Mouse (Mus musculus) limb, embryonic 13.5 days (tissue): ENCODE measurements at regions not wholly inside any gene's neighbourhood (a gene's known extent, or its start where the extent isn't known, plus 50 kb on each side); places are given as distances from the start of the nearest gene placed in this dataset.

Source experiments
- ATAC-seq: fragments of 200-750 bp; cut with Nextera tagmentation; 2 replicates; pipeline ENCODE4 v1.8.0; 2017; ENCODE audit warnings: low read depth, moderate number of reproducible peaks, moderate TSS enrichment; ENCODE audit not compliant: low FRiP score
- H3K27ac ChIP-seq: fragments of 300-500 bp; sonication (generic); 2 replicates; pipeline ENCODE4 v1.5.1; 2015; ENCODE audit warnings: inconsistent platforms, mild to moderate bottlenecking, moderate library complexity
- H3K27me3 ChIP-seq: fragments of 300-500 bp; sonication (generic); 2 replicates; pipeline ENCODE4 v1.6.1; 2015; ENCODE audit warnings: mild to moderate bottlenecking, inconsistent platforms
- H3K36me3 ChIP-seq: fragments of 300-500 bp; sonication (generic); 2 replicates; pipeline ENCODE4 v1.6.1; 2015; ENCODE audit warnings: inconsistent platforms, mild to moderate bottlenecking, moderate library complexity
- H3K4me1 ChIP-seq: fragments of 300-500 bp; sonication (generic); 2 replicates; pipeline ENCODE4 v1.6.1; 2015; ENCODE audit warnings: inconsistent platforms
- H3K4me2 ChIP-seq: fragments of 300-500 bp; sonication (generic); replicated peaks from 2 replicates; pipeline ENCODE4 v1.6.1; 2015; ENCODE audit warnings: inconsistent platforms, mild to moderate bottlenecking, moderate library complexity
- H3K4me3 ChIP-seq: fragments of 300-500 bp; sonication (generic); 2 replicates; pipeline ENCODE4 v1.5.1; 2015; ENCODE audit warnings: moderate library complexity, mild to moderate bottlenecking, inconsistent platforms
- H3K9ac ChIP-seq: fragments of 300-500 bp; sonication (generic); 2 replicates; pipeline ENCODE4 v1.6.1; 2015; ENCODE audit warnings: mild to moderate bottlenecking, inconsistent platforms
- H3K9me3 ChIP-seq: fragments of 300-500 bp; sonication (generic); 2 replicates; pipeline ENCODE4 v1.6.1; 2016; ENCODE audit warnings: inconsistent platforms
- WGBS: fragments of 180-500 bp; shearing (Covaris S2); methylation state at CpG from one replicate; pipeline ENCODE4 v1.1.7; 2015; 5-methylcytosine and 5-hydroxymethylcytosine counted together

GRCm38 (mm10) chr3:103465132-103465690, 109.8 kb upstream of the Syt6 start:
- Histone ChIP-seq H3K27ac (no peak overlapping the region), H3K4me2 (no peak overlapping the region), H3K27me3 (no peaks in the 10 kb centered on the region), H3K4me1 (peaks cover 9% of the 10 kb centered on the region), H3K9ac (no peak overlapping the region), H3K9me3 (no peaks in the 10 kb centered on the region), H3K4me3 (no peak overlapping the region), H3K36me3 (no peaks in the 10 kb centered on the region)
- 64% methylated on average over 7 of the region's 7 CpGs for WGBS
- ATAC-seq = no peak

DNA sequence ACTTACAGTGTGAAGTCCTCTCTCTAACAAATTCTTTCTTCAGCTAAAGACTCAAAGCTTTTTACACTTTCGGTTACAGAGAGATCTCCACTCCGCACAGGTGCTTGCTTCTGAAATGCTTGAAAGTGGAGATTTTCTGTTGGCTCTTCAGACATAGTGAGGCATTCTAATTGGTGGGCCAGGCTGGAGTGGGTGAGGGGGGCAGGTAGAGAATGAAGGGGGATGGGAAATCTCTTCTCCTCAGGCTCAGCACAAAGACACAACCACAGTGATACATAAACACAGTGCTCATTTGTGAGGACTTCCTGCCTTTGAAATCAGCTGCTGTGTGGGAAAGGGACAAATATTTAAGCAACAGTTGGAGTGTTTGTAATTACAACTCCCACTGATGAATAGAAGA, 109.1 kb upstream of the Syt6 start:
- Histone ChIP-seq H3K4me1 (peaks cover 13% of the 10 kb centered on the region), H3K27ac (no peak overlapping the region), H3K27me3 (no peaks in the 10 kb centered on the region), H3K9ac (no peak overlapping the region), H3K4me3 (no peak overlapping the region), H3K4me2 (no peak overlapping the region), H3K9me3 (no peaks in the 10 kb centered on the region), H3K36me3 (no peaks in the 10 kb centered on the region)
- no peak for ATAC-seq
- WGBS = 44% methylated on average over 2 of the region's 2 CpGs

- H3K4me1 ChIP-seq = peaks cover 3% of the 10 kb centered on the region; the same call in 1 of the 2 replicates
- no peak; the same call in 1 of the 2 replicates for ATAC-seq
- H3K4me2 ChIP-seq = no peak overlapping the region
- no peak overlapping the region for H3K27ac ChIP-seq
- no peaks in the 10 kb centered on the region for H3K9me3 ChIP-seq
- H3K4me3 ChIP-seq = no peak overlapping the region
- 76% methylated on average over 15 of the region's 15 CpGs for WGBS
- H3K27me3 ChIP-seq = no peaks in the 10 kb centered on the region
- H3K9ac ChIP-seq = no peak overlapping the region
- H3K36me3 ChIP-seq = no peaks in the 10 kb centered on the region
Measured at GRCm38 (mm10) chr3:103470586-103471400, 104.2 kb upstream of the Syt6 start.

DNA sequence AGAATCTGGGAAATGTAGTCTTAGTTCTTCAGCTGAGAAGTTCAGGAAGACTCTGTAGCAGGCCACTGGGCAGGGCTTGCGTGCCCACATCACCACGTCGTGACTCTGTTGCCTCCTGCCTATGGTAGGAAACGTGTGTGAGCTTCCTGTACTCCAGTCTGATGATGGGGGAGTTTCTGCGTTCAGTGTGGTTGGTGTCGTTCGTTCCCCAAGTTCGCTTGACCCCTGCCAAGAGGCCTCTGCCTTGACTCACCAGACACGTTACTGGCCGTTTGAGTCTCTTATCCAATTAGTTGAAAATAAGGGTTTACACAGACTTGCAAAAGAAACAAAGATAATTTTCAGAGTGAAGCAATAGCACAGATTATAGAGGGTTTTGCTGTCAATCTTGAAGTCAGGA, 102.4 kb upstream of the Syt6 start:
- Histone ChIP-seq H3K4me1 (peaks cover 3% of the 10 kb centered on the region; the same call in 1 of the 2 replicates), H3K27ac (no peak overlapping the region), H3K36me3 (no peaks in the 10 kb centered on the region), H3K4me3 (no peak overlapping the region), H3K4me2 (no peak overlapping the region), H3K9me3 (no peaks in the 10 kb centered on the region), H3K27me3 (no peaks in the 10 kb centered on the region), H3K9ac (no peak overlapping the region)
- WGBS = 71% methylated on average over 10 of the region's 10 CpGs
- ATAC-seq = no peak

DNA sequence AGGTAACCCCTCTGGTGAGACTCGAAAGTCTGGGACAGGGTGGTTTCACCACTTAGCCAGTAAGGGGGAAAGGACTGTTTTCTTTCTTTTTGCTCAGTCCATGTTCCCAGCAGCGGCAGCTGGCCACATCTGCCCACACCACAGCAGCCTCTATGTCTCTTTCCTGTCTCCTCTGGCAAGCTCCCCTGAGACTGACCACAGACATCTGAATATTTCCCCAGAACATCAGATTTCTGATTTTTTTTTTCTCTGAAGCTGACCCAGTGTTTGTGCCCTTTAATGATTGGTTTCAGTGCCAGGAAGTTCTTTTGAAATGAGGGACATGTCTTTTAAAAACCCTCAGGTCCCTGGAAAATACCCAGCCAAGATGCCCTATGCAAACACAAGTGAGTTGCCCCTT, 101.7 kb upstream of the Syt6 start:
- no peak overlapping the region for H3K4me3 ChIP-seq
- no peak for ATAC-seq
- no peak overlapping the region for H3K4me2 ChIP-seq
- peaks cover 3% of the 10 kb centered on the region; the same call in 1 of the 2 replicates for H3K4me1 ChIP-seq
- H3K9ac ChIP-seq = no peak overlapping the region
- no peaks in the 10 kb centered on the region for H3K27me3 ChIP-seq
- H3K36me3 ChIP-seq = no peaks in the 10 kb centered on the region
- 69% methylated on average over 2 of the region's 2 CpGs for WGBS
- H3K27ac ChIP-seq = no peak overlapping the region
- no peaks in the 10 kb centered on the region for H3K9me3 ChIP-seq

DNA sequence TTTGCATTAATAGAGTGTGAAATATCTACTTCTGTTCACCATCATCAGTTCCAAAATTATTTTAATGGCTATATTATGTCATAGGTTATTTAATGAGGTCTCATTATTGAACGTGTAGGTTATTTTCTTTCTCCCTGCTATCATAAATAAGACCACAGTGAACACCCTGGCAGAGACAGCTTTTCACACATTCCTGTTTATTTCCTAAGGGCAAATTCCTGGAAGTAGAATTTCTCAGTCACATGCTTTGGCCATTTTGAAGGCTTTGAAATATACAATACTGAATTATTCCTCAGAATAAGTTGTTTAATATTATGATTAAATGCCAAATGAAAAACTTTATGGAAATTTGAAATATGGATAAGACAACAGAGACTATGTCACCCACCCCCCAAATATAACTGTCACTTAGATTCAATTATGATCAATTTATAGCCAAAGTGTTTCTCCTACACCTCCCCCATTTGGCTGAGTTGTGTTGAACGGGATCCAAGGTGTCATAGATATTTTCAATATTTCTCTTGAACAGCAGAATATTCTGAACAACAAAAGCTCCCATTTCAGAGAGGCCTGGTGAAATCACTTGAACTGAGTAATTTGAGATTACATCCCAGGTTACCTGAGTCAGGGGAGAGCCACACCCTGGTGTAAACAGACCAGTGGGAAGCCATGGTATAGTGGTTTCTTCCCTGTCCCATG, 95.0 kb upstream of the Syt6 start:
- Histone ChIP-seq H3K27ac (no peak overlapping the region), H3K4me2 (no peak overlapping the region), H3K36me3 (no peaks in the 10 kb centered on the region), H3K4me3 (no peak overlapping the region), H3K9me3 (no peaks in the 10 kb centered on the region), H3K9ac (no peak overlapping the region), H3K27me3 (no peaks in the 10 kb centered on the region), H3K4me1 (peaks cover 20% of the 10 kb centered on the region)
- 39% methylated on average over 2 of the region's 2 CpGs for WGBS
- ATAC-seq = no peak

DNA sequence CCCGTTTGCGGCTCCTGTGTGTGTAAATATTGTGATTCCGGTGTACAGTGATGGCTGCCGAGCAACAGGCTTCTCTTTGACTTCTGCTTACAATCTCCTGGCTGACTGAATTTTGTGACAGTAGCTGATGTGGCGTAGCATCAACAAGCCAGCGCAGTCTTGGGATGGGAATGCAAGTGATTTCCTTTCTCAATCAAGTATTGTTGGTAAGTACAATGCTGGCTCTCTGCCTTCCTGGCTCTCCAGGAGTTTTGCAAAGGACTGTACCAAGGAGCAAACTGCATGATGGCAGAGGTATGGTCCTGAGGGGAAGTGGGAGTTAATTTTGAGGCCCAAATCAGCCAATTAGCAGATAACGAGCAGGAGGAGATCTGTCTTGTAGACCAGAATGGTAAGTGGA, 94.4 kb upstream of the Syt6 start:
- Histone ChIP-seq H3K27me3 (no peaks in the 10 kb centered on the region), H3K9me3 (no peaks in the 10 kb centered on the region), H3K4me2 (no peak overlapping the region), H3K36me3 (no peaks in the 10 kb centered on the region), H3K4me3 (no peak overlapping the region), H3K9ac (no peak overlapping the region), H3K4me1 (peaks cover 27% of the 10 kb centered on the region), H3K27ac (no peak overlapping the region)
- no peak for ATAC-seq
- WGBS = 89% methylated on average over 7 of the region's 7 CpGs

- no peaks in the 10 kb centered on the region for H3K9me3 ChIP-seq
- peaks cover 33% of the 10 kb centered on the region for H3K4me1 ChIP-seq
- no peak overlapping the region for H3K9ac ChIP-seq
- H3K27me3 ChIP-seq = no peaks in the 10 kb centered on the region
- ATAC-seq = no peak
- no peaks in the 10 kb centered on the region for H3K36me3 ChIP-seq
- no peak overlapping the region for H3K4me3 ChIP-seq
- WGBS = 91% methylated on average over 2 of the region's 2 CpGs
- no peak overlapping the region for H3K4me2 ChIP-seq
- H3K27ac ChIP-seq = no peak overlapping the region
Measured at GRCm38 (mm10) chr3:103483316-103483715, 91.7 kb upstream of the Syt6 start.

- Histone ChIP-seq H3K9ac (no peak overlapping the region), H3K4me3 (no peak overlapping the region), H3K9me3 (no peaks in the 10 kb centered on the region), H3K27me3 (no peaks in the 10 kb centered on the region), H3K4me2 (no peak overlapping the region), H3K27ac (no peak overlapping the region), H3K4me1 (peaks cover 33% of the 10 kb centered on the region), H3K36me3 (no peaks in the 10 kb centered on the region)
- no peak for ATAC-seq
- 76% methylated on average over 3 of the region's 3 CpGs for WGBS
Measured at GRCm38 (mm10) chr3:103483762-103484161, 91.3 kb upstream of the Syt6 start.

GRCm38 (mm10) chr3:103489786-103490185, 85.2 kb upstream of the Syt6 start:
- Histone ChIP-seq H3K27ac (no peak overlapping the region), H3K4me3 (no peak overlapping the region), H3K4me1 (peaks cover 23% of the 10 kb centered on the region), H3K9me3 (no peaks in the 10 kb centered on the region), H3K4me2 (no peak overlapping the region), H3K27me3 (no peaks in the 10 kb centered on the region), H3K9ac (no peak overlapping the region), H3K36me3 (no peaks in the 10 kb centered on the region)
- WGBS = 83% methylated on average over 4 of the region's 4 CpGs
- no peak for ATAC-seq

- 87% methylated on average over 4 of the region's 4 CpGs for WGBS
- Histone ChIP-seq H3K27ac (no peak overlapping the region), H3K27me3 (no peaks in the 10 kb centered on the region), H3K9ac (no peak overlapping the region), H3K4me2 (no peak overlapping the region), H3K9me3 (no peaks in the 10 kb centered on the region), H3K36me3 (no peaks in the 10 kb centered on the region), H3K4me1 (peaks cover 12% of the 10 kb centered on the region; the same call in 1 of the 2 replicates), H3K4me3 (no peak overlapping the region)
- no peak for ATAC-seq
Measured at GRCm38 (mm10) chr3:103490966-103491365, 84.1 kb upstream of the Syt6 start.

DNA sequence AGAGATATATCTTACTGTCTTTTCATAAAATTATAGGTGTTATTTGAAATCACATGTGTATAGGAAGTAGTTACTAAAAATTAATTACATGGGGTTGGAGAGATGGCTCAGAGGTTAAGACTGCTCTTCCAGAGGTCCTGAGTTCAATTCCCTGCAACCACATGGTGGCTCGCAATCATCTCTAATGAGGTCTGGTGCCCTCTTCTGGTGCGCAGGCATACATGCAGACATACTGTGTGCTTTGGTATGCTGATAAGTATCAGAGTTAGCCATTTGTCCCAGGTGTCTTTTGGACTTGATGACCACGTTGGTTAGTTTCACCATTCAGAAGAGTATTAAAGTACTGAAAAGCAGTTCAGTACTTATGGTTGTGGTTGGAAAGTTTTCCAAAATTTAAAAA, 82.8 kb upstream of the Syt6 start:
- Histone ChIP-seq H3K36me3 (no peaks in the 10 kb centered on the region), H3K9ac (no peak overlapping the region), H3K9me3 (no peaks in the 10 kb centered on the region), H3K27me3 (no peaks in the 10 kb centered on the region), H3K27ac (no peak overlapping the region), H3K4me1 (0 out of 2 replicates have a peak, but pooled peaks cover 7% of the 10 kb centered on the region), H3K4me3 (no peak overlapping the region), H3K4me2 (no peak overlapping the region)
- no peak for ATAC-seq
- 80% methylated on average over 3 of the region's 3 CpGs for WGBS
